Comparison of ENCODE assay signal across 11 mouse cellular contexts in the genomic region with DNA sequence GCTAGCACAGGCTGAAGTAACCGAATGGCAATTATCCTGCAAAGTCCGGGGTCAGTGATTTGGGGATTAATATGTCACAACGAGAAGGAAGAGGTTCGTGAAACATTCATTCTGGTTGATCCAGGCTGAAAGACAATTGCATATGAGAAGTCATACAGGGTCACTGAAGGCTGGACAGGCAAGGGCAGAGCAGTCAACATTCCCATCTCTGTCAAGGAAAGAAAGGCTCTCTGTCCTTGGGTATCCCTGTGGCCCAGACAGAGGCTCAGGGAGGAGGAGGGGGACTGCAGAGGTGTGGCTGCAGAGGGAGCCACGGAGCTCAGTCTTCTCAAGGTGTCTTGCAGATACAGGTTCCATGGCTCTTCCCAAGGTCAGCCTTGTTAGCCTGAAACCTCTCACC.
DNase-seq lines count a peak whose midpoint lies in the region; ATAC-seq and TF ChIP-seq lines count a peak whose summit lies in the region.
"Had no signal": no experiment of that assay in that cellular context is flagged by ENCODE, and none has a peak within 500 bp of the region (broad histone marks: within the 10 kb centered on the region; RNA-seq: fewer than 3 reads in every experiment).

No protein-coding gene starts in this region.

- no peaks in the 10 kb centered on the region for H3K36me3 ChIP-seq in heart, postnatal 0 days (replicated peaks; ENCODE audit: control insufficient read depth, insufficient read depth, low read length)
- H3K36me3 ChIP-seq in intestine, embryonic 15.5 days = no peaks in the 10 kb centered on the region
- no peaks in the 10 kb centered on the region for H3K36me3 ChIP-seq in midbrain, embryonic 13.5 days
- H3K36me3 ChIP-seq: liver, embryonic 13.5 days had no signal

- intact Hi-C loops in heart, postnatal 25 days (cut with DNase I) = no loop called here

- TF ChIP-seq CTCF in heart, postnatal 0 days (IDR thresholded peaks at IDR 0.05; ENCODE audit: low read depth) = no peak
- TF ChIP-seq CTCF in embryonic fibroblast, embryonic 13.5 days (IDR thresholded peaks at IDR 0.05; ENCODE audit: borderline replicate concordance, insufficient read depth, low read length) = no peak

- H3K27me3 ChIP-seq in heart, postnatal 0 days (ENCODE audit: control insufficient read depth, insufficient read depth, low read length) = no peaks in the 10 kb centered on the region
- no peaks in the 10 kb centered on the region for H3K27me3 ChIP-seq in intestine, embryonic 15.5 days (replicated peaks)
- H3K27me3 ChIP-seq in midbrain, embryonic 13.5 days = no peaks in the 10 kb centered on the region
- H3K27me3 ChIP-seq: liver, embryonic 13.5 days; Patski had no signal

- peaks cover 54% of the 10 kb centered on the region for H3K4me1 ChIP-seq in heart, postnatal 0 days (ENCODE audit: control insufficient read depth, insufficient read depth)
- peaks cover 41% of the 10 kb centered on the region for H3K4me1 ChIP-seq in embryonic fibroblast, embryonic 13.5 days (ENCODE audit: control insufficient read depth, insufficient read depth, low read length)
- peaks cover 65% of the 10 kb centered on the region for H3K4me1 ChIP-seq in intestine, embryonic 15.5 days (replicated peaks)
- H3K4me1 ChIP-seq in midbrain, embryonic 13.5 days (replicated peaks) = peaks cover 79% of the 10 kb centered on the region

- TF ChIP-seq POLR2A in embryonic fibroblast, embryonic 13.5 days (IDR thresholded peaks at IDR 0.05; ENCODE audit: low read depth, low read length) = no peak

- 71% methylated on average over 5 of the region's 5 CpGs for WGBS in heart, postnatal 0 days
- 30% methylated on average over 5 of the region's 5 CpGs for WGBS in intestine, embryonic 15.5 days
- 32% methylated on average over 5 of the region's 5 CpGs for WGBS in midbrain, embryonic 13.5 days

- H3K9me3 ChIP-seq in heart, postnatal 0 days (replicated peaks; ENCODE audit: control insufficient read depth, low read length) = no peaks in the 10 kb centered on the region
- H3K9me3 ChIP-seq in intestine, embryonic 15.5 days = no peaks in the 10 kb centered on the region
- H3K9me3 ChIP-seq in midbrain, embryonic 13.5 days = no peaks in the 10 kb centered on the region
- H3K9me3 ChIP-seq: liver, embryonic 13.5 days had no signal

- H3K4me2 ChIP-seq in heart, postnatal 0 days (ENCODE audit: low read depth, low read length) = no peak overlapping the region
- H3K4me2 ChIP-seq in intestine, embryonic 15.5 days (replicated peaks) = peak overlapping the region; percentile 33; the same call in 1 of the 2 replicates
- no peak overlapping the region for H3K4me2 ChIP-seq in midbrain, embryonic 13.5 days (replicated peaks)

- no peak overlapping the region for H3K9ac ChIP-seq in heart, postnatal 0 days (replicated peaks; ENCODE audit: low read depth, low read length)
- 0 out of 2 replicates have a peak overlapping the region, but pooled peaks have one; percentile 21 for H3K9ac ChIP-seq in intestine, embryonic 15.5 days
- no peak overlapping the region for H3K9ac ChIP-seq in midbrain, embryonic 13.5 days (replicated peaks)
- H3K9ac ChIP-seq: liver, embryonic 13.5 days had no signal

- no peak for DNase-seq in heart, postnatal 0 days (ENCODE audit: low spot score)
- DNase-seq in heart, postnatal 25 days (ENCODE audit: low spot score) = no peak
- DNase-seq in retina, postnatal 1 day = no peak
- no peak for DNase-seq in B cell, adult 2 months
- DNase-seq: liver, embryonic 13.5 days had no signal

- no peak for ATAC-seq in heart, postnatal 0 days (ENCODE audit: insufficient read depth, low read depth)
- ATAC-seq in intestine, embryonic 15.5 days = no peak
- ATAC-seq in midbrain, embryonic 13.5 days = no peak
- ATAC-seq in megakaryocyte progenitor cell, adult 5-6 weeks (replicated peaks; ENCODE audit: poor library complexity) = no peak
- ATAC-seq: Patski had no signal

- no peak for TF ChIP-seq EP300 in heart, postnatal 0 days (IDR thresholded peaks at IDR 0.05; ENCODE audit: low read depth)

- no peak overlapping the region for H3K4me3 ChIP-seq in heart, postnatal 0 days (ENCODE audit: low read depth, low read length)
- H3K4me3 ChIP-seq in embryonic fibroblast, embryonic 13.5 days (ENCODE audit: insufficient read depth, low read length) = no peak overlapping the region
- H3K4me3 ChIP-seq in intestine, embryonic 15.5 days (replicated peaks) = no peak overlapping the region
- no peak overlapping the region for H3K4me3 ChIP-seq in midbrain, embryonic 13.5 days (replicated peaks)
- H3K4me3 ChIP-seq: erythroblast, embryonic 14.5 days; liver, embryonic 13.5 days had no signal

- peak overlapping the region; percentile 86 for H3K27ac ChIP-seq in heart, postnatal 0 days (ENCODE audit: low read depth)
- peak overlapping the region; percentile 92 for H3K27ac ChIP-seq in embryonic fibroblast, embryonic 13.5 days (ENCODE audit: insufficient read depth, low read length)
- H3K27ac ChIP-seq in intestine, embryonic 15.5 days = peak overlapping the region; percentile 90
- peak overlapping the region; percentile 91 for H3K27ac ChIP-seq in midbrain, embryonic 13.5 days
